Mouse (Mus musculus): ENCODE data around the gene Nfam1. TPM values are rescaled to one million over a fixed set of nuclear protein-coding genes. Genes with fewer than 3 reads are reported as not detected.
"Not testable (repeated sequence)": the region's sequence is repeated elsewhere in the genome, so short reads cannot be mapped to it uniquely, and the experiment has no call there.

Nfam1 gene
- polyA plus RNA-seq (2014; fragmentation: Nextera tagmentation; extraction: Ambion mirVana) = 2.1 and 2.4 TPM in 2 replicates

DNA sequence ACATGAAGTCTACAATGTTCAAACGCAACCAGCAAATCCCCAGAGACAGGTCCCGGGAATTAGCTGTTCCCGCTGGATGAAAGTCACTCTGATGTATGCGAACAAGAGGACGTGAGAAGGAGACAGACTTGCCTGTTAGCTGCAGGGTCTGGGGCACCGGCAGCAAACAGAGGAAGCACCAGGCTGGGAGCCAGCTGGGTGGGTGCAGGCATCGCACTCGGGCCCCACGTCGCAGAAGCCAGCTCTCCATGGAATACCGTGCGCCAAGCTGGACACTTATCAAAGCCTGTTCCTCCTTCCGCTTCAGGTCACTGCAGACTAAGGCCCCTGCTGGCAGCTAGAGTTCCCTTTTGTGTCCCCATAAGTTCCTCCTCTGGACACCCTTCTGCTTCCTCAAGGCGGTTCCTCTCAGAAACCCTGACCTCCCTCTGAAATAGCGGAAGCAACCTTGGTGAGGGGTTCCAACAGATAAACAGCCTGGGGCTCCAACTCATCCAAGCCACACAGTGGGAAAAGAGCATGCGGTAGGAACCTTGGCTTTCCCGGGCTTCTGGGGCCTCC is at the start of gene Nfam1:
Gene Nfam1 (minus strand): TSS at position 326 of the 561 bp plus-strand sequence.
- peaks cover 3% of the 10 kb centered on the region for H3K27me3 ChIP-seq (ENCODE audit: control insufficient read depth, insufficient read depth, low read length)
- no peaks in the 10 kb centered on the region for H3K36me3 ChIP-seq (replicated peaks; ENCODE audit: control insufficient read depth, insufficient read depth, low read depth, low read length)
- 36% methylated on average over 17 of the region's 17 CpGs for WGBS
- H3K4me2 ChIP-seq (ENCODE audit: low read depth, low read length) = no peak within 1 kb of the TSS
- no peaks in the 10 kb centered on the region for H3K9me3 ChIP-seq (replicated peaks; ENCODE audit: control insufficient read depth, low read length)
- ATAC-seq (replicated peaks; ENCODE audit: insufficient number of reproducible peaks, low FRiP score, low TSS enrichment, low read depth) (no peak), DNase-seq (ENCODE audit: low spot score) (no peak)
- no peak within 1 kb of the TSS for H3K27ac ChIP-seq (replicated peaks; ENCODE audit: low read depth, low read length)
- H3K4me1 ChIP-seq (ENCODE audit: control insufficient read depth, insufficient read depth, low read length) = peaks cover 5% of the 10 kb centered on the region; the same call in 1 of the 2 replicates
- no peak within 1 kb of the TSS for H3K9ac ChIP-seq (replicated peaks; ENCODE audit: low read length)
- no peak within 1 kb of the TSS for H3K4me3 ChIP-seq (ENCODE audit: low read depth, low read length)

DNA sequence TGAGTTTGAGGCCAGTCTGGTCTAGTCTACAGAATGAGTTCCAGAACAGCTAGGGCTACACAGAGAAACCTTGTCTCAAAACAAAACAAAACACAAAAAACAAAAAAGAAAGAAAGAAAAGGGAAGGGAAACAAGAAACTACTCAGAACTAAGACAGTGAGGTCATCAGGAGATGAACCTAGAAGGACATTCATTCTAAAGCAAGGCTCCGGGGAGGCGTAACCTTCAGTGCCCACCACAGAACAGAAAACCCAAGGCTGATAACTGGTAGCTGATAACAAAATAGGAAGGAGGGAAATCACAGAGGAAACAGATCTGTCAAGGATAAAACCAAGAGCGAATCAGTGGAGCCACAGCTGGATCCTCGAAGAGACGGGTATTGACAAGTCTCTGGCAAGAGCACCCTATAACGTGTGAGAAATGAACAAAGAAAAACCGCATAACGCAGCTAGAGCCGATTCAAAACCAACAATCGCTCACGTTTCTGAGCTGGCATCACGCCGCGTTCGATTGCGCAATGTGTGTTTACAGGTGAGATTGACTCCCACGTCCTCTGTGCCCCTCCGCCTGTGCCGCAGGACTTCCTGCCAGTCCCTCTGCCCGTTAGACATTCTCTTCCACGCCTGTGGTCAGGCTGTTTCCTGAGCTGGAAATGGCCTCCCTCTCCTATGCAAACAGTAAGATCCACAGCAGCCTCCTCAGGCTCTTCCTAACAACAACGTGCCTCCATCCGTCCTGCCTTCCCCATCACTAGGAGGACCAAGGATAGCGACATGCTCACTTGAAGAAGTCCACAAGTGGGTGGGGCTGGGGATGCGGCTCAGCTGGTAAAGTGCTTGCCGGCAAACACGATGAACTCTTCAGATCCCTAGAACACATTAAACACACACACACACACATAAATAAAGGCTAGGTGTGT is 42.8 kb upstream of the Nfam1 start:
- no peak overlapping the region for H3K27ac ChIP-seq (replicated peaks; ENCODE audit: low read depth, low read length)
- no peaks in the 10 kb centered on the region for H3K36me3 ChIP-seq (replicated peaks; ENCODE audit: control insufficient read depth, insufficient read depth, low read depth, low read length)
- no peak overlapping the region for H3K9ac ChIP-seq (replicated peaks; ENCODE audit: low read length)
- 67% methylated on average over 27 of the region's 27 CpGs for WGBS
- no peaks in the 10 kb centered on the region for H3K4me1 ChIP-seq (ENCODE audit: control insufficient read depth, insufficient read depth, low read length)
- no peak for ATAC-seq (replicated peaks; ENCODE audit: insufficient number of reproducible peaks, low FRiP score, low TSS enrichment, low read depth)
- no peaks in the 10 kb centered on the region for H3K9me3 ChIP-seq (replicated peaks; ENCODE audit: control insufficient read depth, low read length)
- DNase-seq (ENCODE audit: low spot score) = no peak
- H3K4me3 ChIP-seq (ENCODE audit: low read depth, low read length) = no peak overlapping the region
- H3K4me2 ChIP-seq (ENCODE audit: low read depth, low read length) = no peak overlapping the region
- H3K27me3 ChIP-seq (ENCODE audit: control insufficient read depth, insufficient read depth, low read length) = 0 out of 2 replicates have a peak, but pooled peaks cover 2% of the 10 kb centered on the region

DNA sequence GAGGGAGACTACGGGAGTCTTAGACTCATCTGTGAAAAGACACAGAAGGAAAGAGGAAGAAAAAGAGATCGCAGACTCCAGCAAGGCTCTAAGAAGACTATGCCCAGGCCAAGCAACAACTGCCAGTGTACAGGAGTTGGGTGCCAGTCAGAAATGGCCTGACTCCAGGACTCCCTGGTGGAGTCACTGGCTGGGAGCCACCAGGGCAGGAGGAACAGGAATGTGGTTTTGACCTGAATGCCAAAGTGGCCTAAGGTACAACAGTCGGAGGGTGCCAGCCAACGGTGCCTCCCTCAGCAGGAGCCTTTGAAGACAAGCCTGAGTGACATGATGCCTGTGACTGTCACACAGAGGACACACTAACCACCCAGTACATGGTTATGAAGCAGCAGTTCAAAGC is 41.1 kb upstream of the Nfam1 start:
- no peak overlapping the region for H3K4me2 ChIP-seq (ENCODE audit: low read depth, low read length)

DNA sequence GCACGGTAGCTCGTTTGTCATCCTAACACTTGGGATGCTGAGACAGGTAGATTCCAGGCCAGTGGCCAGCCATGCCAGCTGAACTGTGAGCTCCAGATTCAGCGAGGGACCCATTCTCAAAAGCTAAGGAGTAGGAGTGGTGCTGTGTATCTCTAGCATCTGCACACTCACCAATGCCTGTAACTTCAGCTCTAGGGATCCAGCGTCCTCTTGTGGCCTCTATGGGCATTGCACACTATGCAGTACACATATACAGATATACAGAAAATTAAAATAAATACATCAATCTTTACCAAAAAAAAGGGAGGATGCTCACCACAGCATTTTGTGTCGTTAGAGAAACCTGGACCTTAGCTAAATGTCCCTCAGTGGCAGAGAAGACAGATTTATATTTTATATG is 38.6 kb upstream of the Nfam1 start:
- DNase-seq (ENCODE audit: low spot score) (no peak), ATAC-seq (replicated peaks; ENCODE audit: insufficient number of reproducible peaks, low FRiP score, low TSS enrichment, low read depth) (no peak)
- no peaks in the 10 kb centered on the region for H3K9me3 ChIP-seq (replicated peaks; ENCODE audit: control insufficient read depth, low read length)
- H3K36me3 ChIP-seq (replicated peaks; ENCODE audit: control insufficient read depth, insufficient read depth, low read depth, low read length) = no peaks in the 10 kb centered on the region
- H3K9ac ChIP-seq (replicated peaks; ENCODE audit: low read length) = no peak overlapping the region
- no peak overlapping the region for H3K4me2 ChIP-seq (ENCODE audit: low read depth, low read length)
- H3K4me3 ChIP-seq (ENCODE audit: low read depth, low read length) = no peak overlapping the region
- 83% methylated on average over 5 of the region's 5 CpGs for WGBS
- H3K4me1 ChIP-seq (ENCODE audit: control insufficient read depth, insufficient read depth, low read length) = no peaks in the 10 kb centered on the region
- H3K27me3 ChIP-seq (ENCODE audit: control insufficient read depth, insufficient read depth, low read length) = 0 out of 2 replicates have a peak, but pooled peaks cover 2% of the 10 kb centered on the region
- H3K27ac ChIP-seq (replicated peaks; ENCODE audit: low read depth, low read length) = no peak overlapping the region

More for the DNA sequence above, 41.1 kb upstream of the Nfam1 start:
- DNase-seq (ENCODE audit: low spot score) = no peak
- Histone ChIP-seq H3K9me3 (replicated peaks; ENCODE audit: control insufficient read depth, low read length) (no peaks in the 10 kb centered on the region), H3K9ac (replicated peaks; ENCODE audit: low read length) (no peak overlapping the region), H3K27me3 (ENCODE audit: control insufficient read depth, insufficient read depth, low read length) (0 out of 2 replicates have a peak, but pooled peaks cover 2% of the 10 kb centered on the region), H3K36me3 (replicated peaks; ENCODE audit: control insufficient read depth, insufficient read depth, low read depth, low read length) (no peaks in the 10 kb centered on the region), H3K27ac (replicated peaks; ENCODE audit: low read depth, low read length) (no peak overlapping the region), H3K4me1 (ENCODE audit: control insufficient read depth, insufficient read depth, low read length) (no peaks in the 10 kb centered on the region), H3K4me3 (ENCODE audit: low read depth, low read length) (no peak overlapping the region)
- 89% methylated on average over 4 of the region's 4 CpGs for WGBS
- no peak for ATAC-seq (replicated peaks; ENCODE audit: insufficient number of reproducible peaks, low FRiP score, low TSS enrichment, low read depth)

DNA sequence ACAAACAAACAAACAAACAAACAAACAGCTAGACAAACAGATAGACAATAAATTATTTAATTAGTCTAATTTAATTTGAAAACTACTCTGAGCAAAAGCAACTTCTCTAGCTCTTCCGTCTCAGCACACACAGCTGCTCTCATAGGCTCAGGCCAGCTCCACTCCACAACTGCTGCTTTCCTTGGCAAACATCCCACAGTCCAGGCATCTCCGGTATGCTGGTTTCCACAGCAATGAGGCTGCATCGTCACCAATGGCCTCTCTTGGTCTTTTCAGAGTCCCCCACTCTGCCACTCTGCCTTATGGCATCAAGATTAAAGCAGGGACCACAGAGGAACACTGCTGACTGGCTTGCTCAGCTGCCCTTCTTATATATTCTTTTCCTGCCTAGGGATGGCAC is 37.8 kb upstream of the Nfam1 start:
- Histone ChIP-seq H3K36me3 (replicated peaks; ENCODE audit: control insufficient read depth, insufficient read depth, low read depth, low read length) (no peaks in the 10 kb centered on the region), H3K27me3 (ENCODE audit: control insufficient read depth, insufficient read depth, low read length) (0 out of 2 replicates have a peak, but pooled peaks cover 2% of the 10 kb centered on the region), H3K9me3 (replicated peaks; ENCODE audit: control insufficient read depth, low read length) (no peaks in the 10 kb centered on the region), H3K9ac (replicated peaks; ENCODE audit: low read length) (no peak overlapping the region), H3K4me3 (ENCODE audit: low read depth, low read length) (no peak overlapping the region), H3K4me2 (ENCODE audit: low read depth, low read length) (no peak overlapping the region), H3K4me1 (ENCODE audit: control insufficient read depth, insufficient read depth, low read length) (no peaks in the 10 kb centered on the region), H3K27ac (replicated peaks; ENCODE audit: low read depth, low read length) (no peak overlapping the region)
- ATAC-seq (replicated peaks; ENCODE audit: insufficient number of reproducible peaks, low FRiP score, low TSS enrichment, low read depth) (no peak), DNase-seq (ENCODE audit: low spot score) (no peak)
- WGBS = 86% methylated on average over 3 of the region's 3 CpGs

DNA sequence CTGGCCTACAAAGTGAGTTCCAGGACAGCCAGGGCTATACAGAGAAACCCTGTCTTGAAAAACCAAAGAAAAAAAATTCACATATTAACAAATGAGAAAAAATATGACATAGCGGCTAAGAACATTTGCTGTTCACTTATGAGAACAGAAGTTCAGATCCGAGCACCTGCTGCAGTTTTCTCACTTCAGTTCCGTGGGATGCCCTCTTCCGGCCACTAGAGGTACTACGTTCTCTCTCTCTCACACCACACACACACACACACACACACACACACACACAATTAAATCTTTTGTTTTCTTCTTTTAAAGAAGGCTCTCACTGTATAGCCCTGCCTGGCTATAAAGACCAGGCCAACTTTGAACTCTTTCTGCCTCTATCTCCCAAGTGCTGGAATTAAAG is 35.2 kb upstream of the Nfam1 start:
- no peaks in the 10 kb centered on the region for H3K9me3 ChIP-seq (replicated peaks; ENCODE audit: control insufficient read depth, low read length)
- WGBS = 92% methylated on average over 5 of the region's 5 CpGs
- ATAC-seq (replicated peaks; ENCODE audit: insufficient number of reproducible peaks, low FRiP score, low TSS enrichment, low read depth) (no peak), DNase-seq (ENCODE audit: low spot score) (no peak)
- no peaks in the 10 kb centered on the region for H3K36me3 ChIP-seq (replicated peaks; ENCODE audit: control insufficient read depth, insufficient read depth, low read depth, low read length)
- H3K4me3 ChIP-seq (ENCODE audit: low read depth, low read length) = no peak overlapping the region
- H3K4me2 ChIP-seq (ENCODE audit: low read depth, low read length) = no peak overlapping the region
- H3K9ac ChIP-seq (replicated peaks; ENCODE audit: low read length) = no peak overlapping the region
- H3K4me1 ChIP-seq (ENCODE audit: control insufficient read depth, insufficient read depth, low read length) = no peaks in the 10 kb centered on the region
- H3K27ac ChIP-seq (replicated peaks; ENCODE audit: low read depth, low read length) = no peak overlapping the region
- H3K27me3 ChIP-seq (ENCODE audit: control insufficient read depth, insufficient read depth, low read length) = no peaks in the 10 kb centered on the region

DNA sequence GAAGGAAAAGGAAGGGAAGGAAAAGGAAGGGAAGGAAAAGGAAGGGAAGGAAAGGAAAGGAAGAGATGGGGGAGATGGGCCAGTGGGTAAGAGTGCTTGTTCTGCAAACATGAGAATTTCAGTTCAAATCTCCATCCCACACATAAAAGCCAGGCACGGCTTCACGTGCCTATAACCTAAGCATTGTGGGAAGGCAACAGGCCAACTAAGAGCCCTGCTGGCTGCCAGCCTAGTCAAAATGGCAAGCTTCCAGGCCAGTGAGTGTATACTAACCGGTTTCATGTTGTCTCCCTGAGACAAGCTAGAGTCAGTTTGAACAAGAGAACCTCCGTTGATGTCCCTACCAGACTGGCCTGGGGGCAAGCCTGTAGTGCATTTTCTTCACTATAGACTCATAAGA is 32.4 kb upstream of the Nfam1 start:
- WGBS = 90% methylated on average over 4 of the region's 4 CpGs
- no peak overlapping the region for H3K9ac ChIP-seq (replicated peaks; ENCODE audit: low read length)
- no peak for ATAC-seq (replicated peaks; ENCODE audit: insufficient number of reproducible peaks, low FRiP score, low TSS enrichment, low read depth)
- H3K27ac ChIP-seq (replicated peaks; ENCODE audit: low read depth, low read length) = no peak overlapping the region
- H3K4me1 ChIP-seq (ENCODE audit: control insufficient read depth, insufficient read depth, low read length) = no peaks in the 10 kb centered on the region
- H3K4me2 ChIP-seq (ENCODE audit: low read depth, low read length) = no peak overlapping the region
- H3K36me3 ChIP-seq (replicated peaks; ENCODE audit: control insufficient read depth, insufficient read depth, low read depth, low read length) = no peaks in the 10 kb centered on the region
- H3K9me3 ChIP-seq (replicated peaks; ENCODE audit: control insufficient read depth, low read length) = no peaks in the 10 kb centered on the region
- no peaks in the 10 kb centered on the region for H3K27me3 ChIP-seq (ENCODE audit: control insufficient read depth, insufficient read depth, low read length)
- no peak overlapping the region for H3K4me3 ChIP-seq (ENCODE audit: low read depth, low read length)
- DNase-seq (ENCODE audit: low spot score) = no peak

DNA sequence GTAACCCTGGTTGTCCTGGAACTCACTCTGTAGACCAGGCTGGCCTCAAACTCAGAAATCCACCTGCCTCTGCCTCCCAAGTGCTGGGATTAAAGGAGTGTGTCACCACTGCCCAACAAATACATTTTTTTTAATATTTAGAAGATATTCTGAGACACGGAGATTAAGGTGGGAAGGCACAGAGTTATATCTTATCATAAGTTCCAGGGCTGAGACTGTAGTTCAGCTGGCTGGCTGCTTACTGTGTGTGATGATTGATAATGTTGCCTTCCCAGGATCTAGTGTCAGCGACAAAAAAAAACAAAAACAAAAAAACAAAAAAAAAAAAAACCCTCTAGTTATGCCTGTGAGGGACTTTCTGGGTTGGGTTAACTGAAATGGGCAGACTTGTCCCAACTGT is 29.5 kb upstream of the Nfam1 start:
- not testable (repeated sequence) for H3K27me3 ChIP-seq (ENCODE audit: control insufficient read depth, insufficient read depth, low read length); H3K4me1 ChIP-seq (ENCODE audit: control insufficient read depth, insufficient read depth, low read length); H3K36me3 ChIP-seq (replicated peaks; ENCODE audit: control insufficient read depth, insufficient read depth, low read depth, low read length); H3K9me3 ChIP-seq (replicated peaks; ENCODE audit: control insufficient read depth, low read length); H3K4me2 ChIP-seq (ENCODE audit: low read depth, low read length); H3K27ac ChIP-seq (replicated peaks; ENCODE audit: low read depth, low read length); H3K4me3 ChIP-seq (ENCODE audit: low read depth, low read length); H3K9ac ChIP-seq (replicated peaks; ENCODE audit: low read length); DNase-seq (ENCODE audit: low spot score); ATAC-seq (replicated peaks; ENCODE audit: insufficient number of reproducible peaks, low FRiP score, low TSS enrichment, low read depth)
- WGBS = 96% methylated on average over 2 of the region's 2 CpGs

All from embryonic facial prominence, embryonic 11.5 days (tissue).